Mouse (Mus musculus): ENCODE measurements at regions not wholly inside any gene's neighbourhood (a gene's known extent, or its start where the extent isn't known, plus 50 kb on each side); places are given as distances from the start of the nearest gene placed in this dataset.

DNA sequence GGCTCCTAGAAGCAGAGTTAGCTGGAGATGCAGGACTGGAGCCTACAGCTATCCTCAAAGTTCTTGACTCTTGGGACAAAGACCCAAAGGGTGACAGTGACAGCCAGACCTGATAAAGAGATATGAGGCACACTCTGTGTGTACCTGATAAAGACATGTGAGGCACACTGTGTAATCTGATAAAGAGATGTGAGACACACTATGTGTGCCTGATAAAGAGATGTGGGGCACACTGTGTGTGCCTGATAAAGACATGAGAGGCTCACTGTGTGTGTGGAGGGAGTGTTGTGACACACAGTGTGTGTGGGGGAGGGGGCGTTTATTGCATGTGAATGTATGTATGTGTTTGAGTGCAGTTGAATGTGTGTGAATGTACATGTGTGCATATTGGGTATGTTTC, 97.8 kb upstream of the Habp2 start:
- DNase-seq (ENCODE audit: low spot score): no peak

DNA sequence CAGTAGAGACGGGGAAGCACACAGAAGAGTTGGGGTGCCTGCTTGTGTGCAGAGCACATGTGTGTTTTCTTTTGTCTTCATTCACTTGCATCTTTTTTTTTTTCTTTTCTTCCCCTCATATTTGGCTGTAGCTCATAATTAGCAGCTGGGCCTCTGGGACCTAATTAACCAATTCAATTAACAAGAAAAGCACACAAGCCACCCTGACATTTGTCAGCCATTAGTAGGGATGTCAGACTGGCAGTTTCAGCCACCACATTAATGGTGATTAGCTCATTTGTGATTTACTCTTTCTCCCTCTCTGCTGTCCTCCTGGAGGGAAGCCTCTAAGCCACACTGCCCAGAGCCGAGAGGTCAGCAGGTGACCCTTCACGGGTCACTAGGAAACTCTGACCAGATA, 96.7 kb upstream of the Habp2 start:
- DNase-seq (ENCODE audit: low spot score): no peak

DNA sequence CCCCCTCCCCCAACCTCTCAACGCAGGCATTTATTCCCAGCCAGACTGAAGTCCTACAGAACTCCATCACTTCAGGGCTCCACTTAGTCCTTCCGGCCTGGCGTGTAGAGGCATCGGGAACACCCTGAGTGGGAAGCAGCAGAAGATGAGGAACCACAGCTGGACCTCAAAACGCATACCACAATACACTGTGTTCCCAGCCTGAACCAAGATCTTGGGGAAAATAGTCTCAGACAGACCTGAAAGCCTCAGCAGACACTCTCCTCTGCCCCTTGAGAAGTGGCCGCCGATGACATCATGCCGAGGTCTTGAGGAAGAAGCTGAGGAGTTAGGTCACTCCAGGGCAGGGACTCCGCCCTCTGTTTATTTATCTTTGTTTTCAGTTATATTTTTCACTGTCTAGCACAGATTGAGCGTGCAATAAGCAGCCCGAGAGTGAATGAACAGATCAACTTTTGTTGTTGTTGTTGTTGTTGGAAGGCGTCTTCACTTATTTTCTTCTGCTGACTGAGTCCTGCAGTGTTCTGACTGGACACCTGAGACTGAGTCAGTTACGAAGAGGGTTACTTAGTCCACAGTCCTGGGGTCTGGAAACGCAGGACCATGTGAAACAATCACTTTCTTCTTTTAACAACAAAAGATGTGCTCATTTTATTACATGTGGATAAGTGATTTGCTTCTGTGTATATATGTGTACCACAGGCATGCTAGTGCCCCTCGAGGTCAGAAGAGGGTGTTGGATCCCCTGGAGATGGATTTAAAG, 88.3 kb upstream of the Habp2 start:
- DNase-seq (ENCODE audit: low spot score): peak; percentile 16

DNA sequence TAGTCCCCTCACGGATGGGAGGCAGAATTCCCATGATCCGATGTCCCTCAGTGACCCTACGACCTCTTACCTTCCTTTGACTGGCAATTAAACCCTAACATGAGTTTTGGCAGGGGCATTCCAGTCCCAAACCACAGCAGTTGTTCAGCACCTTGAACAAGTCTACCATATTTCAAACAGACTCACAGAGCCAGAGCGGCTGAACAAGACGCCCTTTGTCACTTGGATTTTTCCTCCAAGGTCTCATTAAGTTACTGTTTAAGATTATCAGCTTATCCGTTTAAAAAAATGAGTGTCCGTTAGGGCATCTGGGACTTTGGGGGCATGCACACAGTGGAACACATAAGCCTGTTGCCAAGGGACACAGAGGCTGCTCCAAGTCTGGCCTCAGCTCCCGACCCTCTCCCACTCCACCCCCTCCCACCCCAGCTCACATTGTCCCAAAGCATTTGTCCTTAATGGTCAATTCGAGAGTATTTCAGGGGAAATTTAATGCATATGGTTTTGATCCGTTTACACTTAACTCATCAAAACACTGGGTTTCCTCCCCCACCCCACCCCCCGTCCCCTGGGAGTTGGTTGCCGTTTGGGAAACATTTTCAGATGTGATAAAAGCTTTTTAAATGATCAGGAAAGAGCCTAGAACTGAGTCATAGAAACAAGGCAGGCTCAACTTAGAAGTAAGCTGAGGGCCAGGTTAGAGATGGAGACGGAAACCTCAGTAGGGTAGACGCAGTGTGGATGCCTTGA, 87.4 kb upstream of the Habp2 start:
- no peak for DNase-seq (ENCODE audit: low spot score)

DNA sequence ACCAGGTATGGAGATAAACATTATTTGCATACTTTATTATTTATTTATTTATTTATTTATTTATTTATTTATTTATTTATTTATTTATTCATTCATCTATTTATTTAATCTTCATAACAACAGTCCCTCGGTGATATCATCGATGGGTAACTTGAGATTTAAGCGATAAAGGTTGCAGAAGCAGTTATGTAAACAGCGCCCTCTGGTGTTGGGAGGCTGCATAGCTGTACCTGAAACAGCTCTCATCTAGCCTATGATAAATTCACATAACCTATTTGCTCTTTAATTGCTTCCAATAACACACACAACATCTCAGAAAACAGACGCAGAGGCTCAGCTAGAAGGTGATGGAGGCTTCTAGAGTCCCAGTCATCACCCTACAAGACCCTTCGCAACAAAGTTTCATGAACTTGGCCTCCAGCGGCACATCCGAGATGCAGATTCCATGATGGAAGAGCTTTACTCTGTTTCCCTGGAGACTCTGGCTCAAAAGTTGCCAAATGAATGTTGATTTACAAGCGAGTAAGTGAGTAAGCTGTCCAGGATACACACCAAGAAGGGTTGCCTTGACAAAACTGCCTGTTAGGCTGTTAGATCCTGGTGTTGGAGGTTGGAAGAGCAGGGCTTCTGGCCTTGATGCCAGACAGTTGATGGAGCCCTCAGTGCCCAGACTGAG, 85.8 kb upstream of the Habp2 start:
- no peak for DNase-seq (ENCODE audit: low spot score)

DNA sequence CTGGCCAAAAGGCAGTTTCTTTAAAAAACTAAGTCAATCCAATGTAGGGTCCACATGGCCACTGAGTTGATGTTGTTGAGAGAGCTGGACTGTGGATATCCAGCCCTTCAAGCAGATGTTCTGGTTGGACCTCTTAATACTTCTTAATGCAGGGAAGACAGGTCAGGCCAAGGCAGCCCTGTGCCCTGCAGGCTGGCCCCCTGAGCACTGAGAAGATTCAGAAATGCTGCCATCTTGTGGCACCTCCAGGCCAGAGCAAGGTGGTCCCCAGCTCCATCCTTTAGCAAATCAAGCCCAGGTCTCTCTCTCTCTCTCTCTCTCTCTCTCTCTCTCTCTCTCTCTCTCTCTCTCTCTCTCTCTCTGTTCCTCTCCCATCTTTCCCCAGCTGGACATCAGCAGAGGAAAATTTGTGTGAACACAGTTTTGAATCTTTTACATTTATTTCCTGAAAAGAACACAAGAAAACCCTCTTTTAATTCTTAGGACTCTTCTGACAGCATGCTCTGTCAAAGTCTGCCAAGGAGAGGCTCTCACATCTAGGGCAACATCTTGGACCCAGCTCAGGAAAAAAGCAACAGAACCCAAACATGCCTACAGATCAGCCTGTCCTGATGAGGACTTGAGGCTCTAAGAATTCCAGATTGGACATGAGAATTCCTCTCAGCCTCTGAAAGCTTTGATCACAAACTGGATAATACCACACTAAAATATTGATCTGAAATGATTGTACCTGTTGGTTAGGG, 85.0 kb upstream of the Habp2 start:
- DNase-seq (ENCODE audit: low spot score): peak; percentile 38

DNA sequence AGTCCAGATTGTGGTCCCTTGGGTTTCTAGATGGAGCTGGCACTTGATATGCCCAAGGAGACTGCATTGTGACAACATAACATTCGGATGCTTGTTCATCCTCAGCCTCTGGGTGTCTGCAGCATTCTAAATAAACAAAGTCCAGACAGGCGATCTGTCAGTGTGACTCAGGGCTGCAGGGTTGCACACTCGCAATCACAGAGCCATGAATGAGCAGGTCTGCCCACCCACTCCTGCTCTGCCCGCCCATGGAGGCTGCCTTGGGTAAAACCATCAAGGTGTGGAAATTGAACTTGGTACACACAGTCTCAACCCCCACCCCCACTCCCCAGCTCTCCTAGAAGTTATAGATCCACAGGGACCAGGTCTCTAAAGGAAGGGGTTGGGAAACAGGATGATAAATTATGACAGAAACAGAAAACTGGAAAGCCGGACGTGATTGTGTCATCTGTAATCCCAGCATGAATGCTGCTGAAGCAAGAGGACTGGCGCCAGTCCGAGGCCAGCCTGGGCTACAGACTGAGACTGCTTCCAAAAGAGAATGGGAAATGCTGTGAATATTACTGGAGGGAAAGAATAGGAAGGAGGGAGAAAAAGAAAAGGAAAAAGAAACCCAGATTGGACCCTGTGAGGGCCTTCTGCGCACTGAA, 84.3 kb upstream of the Habp2 start:
- no peak for DNase-seq (ENCODE audit: low spot score)

DNA sequence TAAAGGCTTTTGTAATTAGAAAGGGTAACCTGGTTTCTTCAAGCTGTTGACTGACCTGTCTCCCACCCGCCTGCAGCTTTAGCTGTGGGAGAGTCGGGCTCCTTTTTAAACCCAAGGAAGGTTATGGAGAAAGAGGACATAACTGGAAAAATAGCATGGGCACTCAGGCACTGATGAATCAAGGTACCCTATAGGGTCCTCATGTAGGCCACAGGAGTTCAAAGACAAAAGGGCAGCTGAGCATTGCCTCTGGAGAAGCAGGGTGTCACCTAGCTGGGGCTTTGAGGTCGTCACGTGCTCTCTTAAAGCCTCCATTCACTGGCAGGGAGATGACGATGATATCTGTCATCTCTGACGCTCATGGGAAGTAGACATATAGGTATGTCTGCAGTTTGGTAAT, 68.4 kb upstream of the Habp2 start:
- no peak for DNase-seq (ENCODE audit: low spot score)

DNA sequence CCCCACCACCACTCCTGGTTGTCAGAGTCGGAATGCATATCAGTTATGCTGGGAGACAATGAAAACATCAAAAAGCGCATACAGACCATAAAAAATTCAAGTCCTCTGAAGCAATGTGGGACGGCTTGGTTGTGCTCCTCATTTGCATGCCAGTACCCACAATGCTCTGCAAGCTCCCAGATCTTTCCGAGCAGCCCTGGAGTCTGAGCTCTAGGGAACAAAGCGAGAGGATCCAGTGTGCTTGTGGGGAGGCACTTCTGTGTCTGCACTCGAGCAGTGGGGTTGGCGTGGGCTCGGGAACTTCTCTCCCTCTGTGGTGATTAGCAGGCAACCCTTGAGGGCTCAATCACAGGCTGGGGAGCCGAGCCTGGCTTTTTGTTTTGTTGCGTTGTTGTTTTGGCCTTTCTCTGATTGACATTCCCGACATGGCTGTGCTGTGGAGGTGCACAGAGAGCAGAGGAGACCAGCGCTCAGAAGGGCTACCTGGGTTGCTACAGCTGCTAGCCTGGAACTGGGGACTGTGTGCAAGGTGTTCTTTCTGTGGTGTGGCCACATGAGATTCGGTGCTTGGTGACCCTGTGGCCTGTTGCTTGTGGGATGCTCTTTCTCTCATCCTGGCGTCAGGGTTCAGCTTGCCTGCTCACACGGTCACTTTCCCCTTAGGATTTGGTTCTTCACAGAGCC, 66.1 kb upstream of the Habp2 start:
- DNase-seq (ENCODE audit: low spot score): no peak

DNA sequence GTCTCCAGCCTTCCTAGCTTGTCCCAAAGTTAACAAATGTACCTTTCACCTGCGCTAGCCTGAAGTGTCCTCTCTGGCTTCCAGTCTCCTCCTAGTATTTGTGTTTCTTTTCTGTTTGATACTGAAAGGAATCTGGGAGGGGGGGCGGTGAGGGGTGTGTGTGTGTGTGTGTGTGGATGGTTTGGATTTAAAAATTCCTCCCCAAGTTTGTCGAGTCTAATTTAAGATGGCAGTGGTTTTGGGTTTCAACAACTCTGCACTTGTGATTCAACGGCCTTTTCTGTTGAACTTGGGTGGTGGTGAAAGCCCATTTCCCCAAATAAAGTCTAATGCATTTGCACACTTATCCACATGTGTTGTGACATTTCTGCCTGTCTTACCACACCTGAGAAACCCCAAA, 64.4 kb upstream of the Habp2 start:
- no peak for DNase-seq (ENCODE audit: low spot score)

DNA sequence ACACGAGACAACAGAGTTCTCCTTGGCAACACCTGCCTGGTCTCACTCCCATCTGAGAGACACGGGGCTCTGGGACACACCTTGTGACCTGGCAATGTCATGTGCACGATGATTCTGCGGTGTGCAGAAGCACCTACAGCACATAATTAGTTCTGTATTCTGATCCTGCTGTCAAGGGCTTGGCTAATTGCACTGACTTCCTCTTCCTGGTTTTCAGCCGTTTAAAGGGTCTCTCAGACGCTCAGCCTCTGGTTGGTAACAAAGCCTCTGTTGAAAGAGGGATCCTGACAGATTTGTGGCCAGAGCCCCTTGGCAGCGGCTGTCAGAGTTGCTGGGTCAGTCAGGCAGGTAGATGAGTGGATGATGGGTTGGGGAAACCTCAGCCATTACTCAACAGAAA, 61.9 kb upstream of the Habp2 start:
- DNase-seq (ENCODE audit: low spot score): no peak

DNA sequence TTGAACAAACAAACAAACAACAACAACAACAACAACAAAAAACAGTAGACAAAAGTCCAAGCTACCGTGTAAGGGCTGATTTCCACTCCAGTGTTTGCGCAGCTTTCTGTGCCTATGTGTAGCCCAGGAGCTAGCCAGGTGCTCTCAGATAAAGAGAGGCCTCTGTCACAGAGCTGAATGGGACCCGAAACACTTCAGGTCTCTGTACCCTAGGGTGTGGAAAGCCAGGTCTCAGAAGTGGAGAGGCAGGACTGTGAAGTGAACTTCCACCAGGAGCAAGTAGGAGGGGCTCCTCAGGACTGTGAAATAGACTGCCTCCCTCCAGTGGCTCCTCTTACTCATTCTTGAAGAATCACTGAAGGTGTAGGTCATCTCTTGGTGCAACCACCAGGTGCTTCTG, 61.4 kb upstream of the Habp2 start:
- peak; percentile 32 for DNase-seq (ENCODE audit: low spot score)

DNA sequence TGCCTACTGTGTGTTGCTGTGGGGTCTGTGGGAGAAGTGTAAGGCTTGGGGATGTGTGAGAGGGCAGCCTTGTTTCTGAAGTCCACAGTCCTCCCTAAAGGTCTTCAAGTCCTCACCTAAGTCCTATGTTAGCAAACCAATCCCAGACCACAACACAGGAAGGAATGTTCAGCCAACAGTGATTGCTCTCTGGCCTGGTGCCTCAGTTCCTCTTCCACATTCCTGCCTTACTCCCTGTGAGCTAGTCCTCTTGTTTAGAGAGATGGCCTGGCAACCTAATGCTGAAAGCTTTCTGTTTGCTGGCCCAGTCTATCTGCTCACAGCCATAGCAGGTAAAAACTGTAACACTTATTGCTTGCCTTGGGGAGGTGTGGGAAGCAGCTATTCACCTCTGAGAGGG, 58.4 kb upstream of the Habp2 start:
- DNase-seq (ENCODE audit: low spot score): no peak

DNA sequence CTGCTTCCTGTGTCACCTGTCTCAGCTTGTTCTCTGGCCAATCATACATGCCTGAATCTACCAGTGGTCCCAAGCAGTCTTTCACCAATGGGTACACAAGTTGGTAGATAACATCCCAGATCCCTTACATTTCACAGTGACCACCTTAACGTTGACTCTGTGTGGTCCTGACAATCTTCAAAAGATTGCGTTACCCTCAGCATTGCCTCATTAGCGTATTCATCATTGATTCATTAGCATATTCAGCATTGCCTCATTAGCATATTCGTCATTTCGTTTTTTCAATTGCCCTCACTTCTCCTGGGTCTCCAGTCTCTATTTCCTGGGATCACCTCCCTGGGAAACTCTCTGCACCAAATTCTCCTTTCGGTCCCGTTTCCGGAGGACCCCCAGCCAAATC, 55.5 kb upstream of the Habp2 start:
- DNase-seq (ENCODE audit: low spot score): no peak

DNA sequence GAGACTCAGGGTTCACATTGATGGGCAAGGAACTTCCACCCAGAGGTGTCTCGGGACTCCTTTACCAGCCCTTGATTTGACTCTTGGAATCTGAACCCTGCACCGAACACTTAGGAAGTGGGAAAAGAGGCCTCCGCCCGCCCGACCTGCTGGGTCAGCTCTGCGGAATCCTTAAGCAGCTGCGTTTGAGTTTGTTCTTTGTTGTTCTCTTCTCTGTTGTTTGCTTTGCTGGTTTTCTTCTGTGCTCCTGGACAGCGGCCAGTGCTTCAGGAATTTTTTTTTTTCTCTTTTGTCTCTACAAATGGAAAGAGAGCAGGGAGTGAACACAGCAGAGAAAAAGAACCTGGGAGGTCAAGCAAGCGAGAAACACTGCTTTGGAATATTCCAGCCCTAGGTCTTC, 55.1 kb upstream of the Habp2 start:
- DNase-seq (ENCODE audit: low spot score): peak; percentile 35

DNA sequence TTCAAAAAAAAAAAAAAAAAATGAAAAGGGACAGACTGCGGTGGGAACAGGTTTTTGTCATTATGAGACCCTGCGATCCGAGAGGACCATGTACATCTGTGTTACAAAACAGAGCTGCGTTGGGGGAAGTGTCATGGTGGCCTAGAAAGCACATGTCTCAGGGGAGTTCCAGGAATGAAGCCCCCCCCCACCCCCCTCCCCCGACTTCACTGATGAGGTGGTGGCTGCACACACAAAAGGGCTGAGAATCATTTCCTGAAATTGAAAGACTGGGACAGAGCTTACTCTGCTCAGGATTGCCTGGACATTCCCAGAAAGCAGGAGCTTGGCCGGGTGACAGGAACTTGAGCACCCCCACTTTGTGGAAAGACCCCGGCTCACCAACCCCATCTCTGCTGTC, 54.7 kb upstream of the Habp2 start:
- no peak for DNase-seq (ENCODE audit: low spot score)

DNA sequence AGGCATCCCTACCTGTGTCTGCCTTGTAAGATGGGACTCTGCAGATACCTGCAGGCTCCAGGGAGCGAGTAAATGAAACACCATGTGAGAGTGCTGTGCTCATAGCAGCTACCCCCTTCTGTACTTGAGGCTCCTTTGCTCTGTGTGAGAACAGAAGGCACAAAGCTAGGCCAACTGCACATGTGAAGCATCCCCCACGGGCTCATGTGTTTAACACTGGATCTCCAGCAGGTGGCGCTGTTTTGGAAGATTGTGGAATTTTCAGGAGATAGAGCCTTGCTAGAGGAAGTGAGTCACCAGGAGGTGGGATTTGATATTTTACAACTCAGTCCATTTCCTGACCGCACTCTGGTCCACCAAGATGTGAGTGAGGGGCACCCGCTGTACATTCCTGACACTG, 54.0 kb upstream of the Habp2 start:
- DNase-seq (ENCODE audit: low spot score): no peak

DNA sequence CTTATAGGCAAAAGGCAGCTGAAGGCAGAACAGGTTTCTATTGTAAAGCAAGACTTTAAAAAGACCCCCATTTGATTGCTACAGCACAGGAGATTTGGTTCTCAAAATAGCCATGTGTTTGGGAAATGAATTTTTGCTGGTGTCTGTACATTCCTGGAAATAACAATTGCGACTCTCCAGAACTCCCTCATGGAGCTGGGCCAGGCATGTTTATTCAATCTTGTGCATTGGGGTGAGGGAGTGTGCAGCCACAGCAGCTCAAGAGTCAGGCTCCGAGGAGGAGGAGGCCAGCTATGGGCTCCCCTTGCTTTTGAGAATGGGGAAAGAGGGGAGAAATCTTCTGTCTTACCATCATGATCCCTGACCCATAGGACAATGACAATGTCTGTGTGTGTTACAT, 51.9 kb upstream of the Habp2 start:
- no peak for DNase-seq (ENCODE audit: low spot score)
